Mouse (Mus musculus) right cerebral cortex, postnatal 14 days (tissue): ENCODE data around the gene Gpc6.

Source experiments
- DNase-seq: peaks from one replicate; pipeline ENCODE4 v3.0.0; 2022

The Gpc6 gene

GRCm38 (mm10) chr14:117760830-117761517, 835.9 kb downstream of the Gpc6 start:
- DNase-seq = no peak

GRCm38 (mm10) chr14:117762934-117763333, 837.8 kb downstream of the Gpc6 start:
- no peak for DNase-seq

- DNase-seq = no peak
Measured at GRCm38 (mm10) chr14:117767861-117768260, 842.7 kb downstream of the Gpc6 start.

GRCm38 (mm10) chr14:117768697-117769096, 843.6 kb downstream of the Gpc6 start:
- DNase-seq = no peak

- DNase-seq = no peak
Measured at GRCm38 (mm10) chr14:117773373-117773772, 848.3 kb downstream of the Gpc6 start.

- DNase-seq = no peak
Measured at GRCm38 (mm10) chr14:117777866-117778500, 852.9 kb downstream of the Gpc6 start.

- DNase-seq = no peak
Measured at GRCm38 (mm10) chr14:117778538-117779413, 853.7 kb downstream of the Gpc6 start.

- no peak for DNase-seq
Measured at GRCm38 (mm10) chr14:117781724-117782123, 856.6 kb downstream of the Gpc6 start.

GRCm38 (mm10) chr14:117783671-117784262, 858.7 kb downstream of the Gpc6 start:
- no peak for DNase-seq

GRCm38 (mm10) chr14:117784960-117785359, 859.8 kb downstream of the Gpc6 start:
- no peak for DNase-seq

GRCm38 (mm10) chr14:117785507-117786085, 860.5 kb downstream of the Gpc6 start:
- DNase-seq = no peak

GRCm38 (mm10) chr14:117786647-117787046, 861.5 kb downstream of the Gpc6 start:
- no peak for DNase-seq

GRCm38 (mm10) chr14:117794874-117795273, 869.8 kb downstream of the Gpc6 start:
- no peak for DNase-seq

- DNase-seq = no peak
Measured at GRCm38 (mm10) chr14:117796661-117797060, 871.5 kb downstream of the Gpc6 start.

- no peak for DNase-seq
Measured at GRCm38 (mm10) chr14:117800399-117800798, 875.3 kb downstream of the Gpc6 start.

- DNase-seq = no peak
Measured at GRCm38 (mm10) chr14:117807846-117808245, 882.7 kb downstream of the Gpc6 start.

GRCm38 (mm10) chr14:117808326-117808725, 883.2 kb downstream of the Gpc6 start:
- DNase-seq = no peak

GRCm38 (mm10) chr14:117810321-117811270, 885.5 kb downstream of the Gpc6 start:
- DNase-seq = no peak

- DNase-seq = peak; percentile 39
Measured at GRCm38 (mm10) chr14:117813473-117813872, 888.4 kb downstream of the Gpc6 start.

- no peak for DNase-seq
Measured at GRCm38 (mm10) chr14:117816008-117816407, 890.9 kb downstream of the Gpc6 start.

- no peak for DNase-seq
Measured at GRCm38 (mm10) chr14:117816706-117817105, 891.6 kb downstream of the Gpc6 start.

GRCm38 (mm10) chr14:117817196-117817595, 892.1 kb downstream of the Gpc6 start:
- no peak for DNase-seq
